In the genomic region with DNA sequence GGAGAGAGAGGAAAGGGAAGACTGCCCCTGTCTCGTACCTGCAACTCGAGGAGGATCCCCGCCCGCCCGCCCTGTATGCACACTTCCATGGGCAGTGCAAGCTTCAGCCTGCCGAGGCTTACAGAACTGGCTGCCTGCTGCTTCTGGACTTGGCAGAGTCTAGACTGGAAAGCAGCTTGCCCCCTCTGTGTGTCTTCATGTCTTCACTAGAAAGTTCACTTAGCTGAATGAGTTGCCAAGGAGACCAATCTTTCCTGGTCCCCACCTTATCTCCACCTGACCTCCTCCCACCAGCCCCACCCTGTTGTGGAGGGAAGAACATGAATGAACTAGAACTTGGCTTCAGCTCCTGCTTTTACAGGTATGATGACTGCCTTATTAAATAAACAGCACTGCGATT, we compare ENCODE assay signal across 14 mouse cellular contexts.
DNase-seq lines count a peak whose midpoint lies in the region; ATAC-seq and TF ChIP-seq lines count a peak whose summit lies in the region.
"Had no signal": no experiment of that assay in that cellular context is flagged by ENCODE, and none has a peak within 500 bp of the region (broad histone marks: within the 10 kb centered on the region; RNA-seq: fewer than 3 reads in every experiment).

No protein-coding gene starts in this region.

- no peak overlapping the region for H3K4me3 ChIP-seq in heart, embryonic 15.5 days
- no peak overlapping the region for H3K4me3 ChIP-seq in heart, embryonic 11.5 days (ENCODE audit: low read depth, low read length)
- H3K4me3 ChIP-seq in E14TG2a.4 (replicated peaks; ENCODE audit: low read length), result peak overlapping the region; percentile 10; the same call in 1 of the 2 replicates
- H3K4me3 ChIP-seq in bone marrow, adult 2 months (replicated peaks; ENCODE audit: control insufficient read depth, low read depth, low read length), result no peak overlapping the region
- H3K4me3 ChIP-seq in liver, embryonic 15.5 days (replicated peaks), result no peak overlapping the region
- H3K4me3 ChIP-seq: midbrain, embryonic 10.5 days had no signal

- peaks cover 12% of the 10 kb centered on the region; the same call in 1 of the 2 replicates for H3K36me3 ChIP-seq in heart, embryonic 15.5 days
- no peaks in the 10 kb centered on the region for H3K36me3 ChIP-seq in heart, embryonic 11.5 days (ENCODE audit: control insufficient read depth, insufficient read depth, low read length)
- H3K36me3 ChIP-seq in E14TG2a.4 (ENCODE audit: insufficient read depth, low read length), result peaks cover 80% of the 10 kb centered on the region
- peaks cover 6% of the 10 kb centered on the region; the same call in 1 of the 2 replicates for H3K36me3 ChIP-seq in liver, embryonic 15.5 days (replicated peaks)

- H3K4me2 ChIP-seq in heart, embryonic 15.5 days, result no peak overlapping the region
- H3K4me2 ChIP-seq in heart, embryonic 11.5 days, result no peak overlapping the region
- peak overlapping the region; percentile 23 for H3K4me2 ChIP-seq in liver, embryonic 15.5 days

- peaks cover 55% of the 10 kb centered on the region for H3K4me1 ChIP-seq in heart, embryonic 15.5 days (replicated peaks)
- H3K4me1 ChIP-seq in heart, embryonic 11.5 days (ENCODE audit: control insufficient read depth, insufficient read depth, low read length), result peaks cover 25% of the 10 kb centered on the region; the same call in 1 of the 2 replicates
- peaks cover 94% of the 10 kb centered on the region for H3K4me1 ChIP-seq in E14TG2a.4 (replicated peaks; ENCODE audit: low read depth, low read length)
- peaks cover 7% of the 10 kb centered on the region for H3K4me1 ChIP-seq in bone marrow, adult 2 months (ENCODE audit: control insufficient read depth, insufficient read depth, low read length)
- H3K4me1 ChIP-seq in liver, embryonic 15.5 days (replicated peaks), result peaks cover 56% of the 10 kb centered on the region

- TF ChIP-seq CTCF in E14TG2a.4 (conservative IDR thresholded peaks at IDR 0.05; ENCODE audit: low read length), result no peak
- TF ChIP-seq CTCF in bone marrow, adult 2 months (IDR thresholded peaks at IDR 0.05; ENCODE audit: control insufficient read depth, insufficient read depth, low read length), result no peak

- H3K9ac ChIP-seq in heart, embryonic 15.5 days, result no peak overlapping the region
- H3K9ac ChIP-seq in heart, embryonic 11.5 days (ENCODE audit: low read depth, low read length), result no peak overlapping the region
- no peak overlapping the region for H3K9ac ChIP-seq in liver, embryonic 15.5 days

- 0 out of 2 replicates have a peak overlapping the region, but pooled peaks have one; percentile 28 for H3K27ac ChIP-seq in heart, embryonic 15.5 days
- H3K27ac ChIP-seq in heart, embryonic 11.5 days (ENCODE audit: low read depth, low read length), result no peak overlapping the region
- H3K27ac ChIP-seq in bone marrow, adult 2 months (ENCODE audit: control insufficient read depth, insufficient read depth, low read depth, low read length, poor library complexity), result peak overlapping the region; percentile 23; the same call in 1 of the 2 replicates
- no peak overlapping the region for H3K27ac ChIP-seq in liver, embryonic 15.5 days (replicated peaks)
- H3K27ac ChIP-seq: kidney, postnatal 0 days; midbrain, embryonic 10.5 days had no signal

- 78% methylated on average over 7 of the region's 7 CpGs for WGBS in heart, embryonic 15.5 days
- 74% methylated on average over 7 of the region's 7 CpGs for WGBS in heart, embryonic 11.5 days (ENCODE audit: insufficient replicate concordance)
- 49% methylated on average over 7 of the region's 7 CpGs for WGBS in bone marrow, adult 2 months
- WGBS in liver, embryonic 15.5 days (ENCODE audit: insufficient replicate concordance), result 57% methylated on average over 7 of the region's 7 CpGs

- TF ChIP-seq POLR2A in bone marrow, adult 2 months (IDR thresholded peaks at IDR 0.05; ENCODE audit: borderline replicate concordance, control insufficient read depth, low read depth, low read length), result no peak

- ATAC-seq in heart, embryonic 15.5 days (replicated peaks; ENCODE audit: insufficient number of reproducible peaks, insufficient read depth, low FRiP score, low read depth), result no peak
- no peak for ATAC-seq in heart, embryonic 11.5 days (replicated peaks; ENCODE audit: insufficient number of reproducible peaks, low FRiP score, low TSS enrichment)
- ATAC-seq in liver, embryonic 15.5 days (ENCODE audit: insufficient read depth), result no peak
- ATAC-seq: lung, postnatal 0 days had no signal

- no peaks in the 10 kb centered on the region for H3K9me3 ChIP-seq in heart, embryonic 15.5 days (replicated peaks)
- no peaks in the 10 kb centered on the region for H3K9me3 ChIP-seq in heart, embryonic 11.5 days (replicated peaks; ENCODE audit: control insufficient read depth, low read length)
- H3K9me3 ChIP-seq in E14TG2a.4 (ENCODE audit: low read length), result no peaks in the 10 kb centered on the region
- H3K9me3 ChIP-seq in liver, embryonic 15.5 days (replicated peaks), result no peaks in the 10 kb centered on the region

- H3K27me3 ChIP-seq in heart, embryonic 15.5 days, result no peaks in the 10 kb centered on the region
- no peaks in the 10 kb centered on the region for H3K27me3 ChIP-seq in heart, embryonic 11.5 days (ENCODE audit: control insufficient read depth, insufficient read depth, low read length)
- H3K27me3 ChIP-seq in E14TG2a.4 (ENCODE audit: insufficient read depth, low read length), result no peaks in the 10 kb centered on the region
- H3K27me3 ChIP-seq in liver, embryonic 15.5 days, result no peaks in the 10 kb centered on the region

- DNase-seq in adrenal gland, adult 2 months, result no peak
- no peak for DNase-seq in layer of hippocampus, postnatal 14 days (ENCODE audit: low spot score in 2 of 2)
- DNase-seq: embryo, embryonic 11 days; heart, postnatal 14 days; right cerebral cortex, adult 18-20 months; thymus, adult 2 months had no signal

Comparison
In these comparisons a context has a peak if more than half of its experiments do, and no peak if none do; other contexts are left out.
1. H3K27ac ChIP-seq: peak in heart, embryonic 15.5 days (single experiment) and bone marrow, adult 2 months (single experiment); none in heart, embryonic 11.5 days (single experiment) and liver, embryonic 15.5 days (single experiment).